Mouse (Mus musculus) kidney, embryonic 15.5 days (tissue): ENCODE results near the gene Fpr3. TPM values are rescaled to one million over a fixed set of nuclear protein-coding genes. Genes with fewer than 3 reads are reported as not detected.

Experiments
- polyA plus RNA-seq: library from polyadenylated mRNA; unstranded; fragments of >200 nt; fragmentation: Nextera tagmentation; extraction: Ambion mirVana; gene quantifications from 2 replicates; pipeline ENCODE4 v1.2.1, GENCODE M21; 2015

The Fpr3 gene
- polyA plus RNA-seq, 1 experiment from 2014 or later, result not detected

Other genes with a start within 250 kb of the Fpr3 start
- gene Vmn2r90, start 184.1 kb upstream of the Fpr3 start, polyA plus RNA-seq, result not detected in 2 replicates
- 37.3 and 37.7 TPM in 2 replicates for gene Spaca6, start 60.7 kb upstream of the Fpr3 start, polyA plus RNA-seq
- gene Has1, start 32.6 kb upstream of the Fpr3 start, polyA plus RNA-seq, result 0.88 and 1.1 TPM in 2 replicates
- 0.32 and 0.73 TPM in 2 replicates for gene Fpr1, start 3.9 kb upstream of the Fpr3 start, polyA plus RNA-seq
- gene Fpr2, start within 50 bp of the Fpr3 start, polyA plus RNA-seq, result 0.60 and 0.73 TPM in 2 replicates
- not detected in 2 replicates for gene Fpr-rs4, start 133.9 kb downstream of the Fpr3 start, polyA plus RNA-seq
- gene Vmn2r124, start 161.6 kb downstream of the Fpr3 start, polyA plus RNA-seq, result 0.03 TPM in 1 of 2 replicates, not detected in the other
- gene Vmn2r91, start 197.2 kb downstream of the Fpr3 start, polyA plus RNA-seq, result not detected in 2 replicates